ENCODE assay signal across 8 mouse cellular contexts in genomic region chr7:19697949-19698906, GRCm38 (mm10). TPM values are rescaled to one million over a fixed set of nuclear protein-coding genes. Genes with fewer than 3 reads are reported as not detected.
DNase-seq lines count a peak whose midpoint lies in the region; ATAC-seq and TF ChIP-seq lines count a peak whose summit lies in the region.

No protein-coding gene starts in this region.

- peak; percentile 20 to 24 for DNase-seq in B cell, adult 2 months
- DNase-seq in ZHBTc4 (ENCODE audit: low read depth, low spot score) (peak; percentile 83), adipocyte (ENCODE audit: low spot score) (no peak)
- DNase-seq in frontal cortex, postnatal 10 days (ENCODE audit: low spot score in 2 of 2), result no peak

- H3K9me3 ChIP-seq in heart, embryonic 15.5 days (replicated peaks), result no peaks in the 10 kb centered on the region
- no peaks in the 10 kb centered on the region for H3K9me3 ChIP-seq in limb, embryonic 13.5 days

- H3K4me3 ChIP-seq in heart, embryonic 15.5 days, result peak overlapping the region; percentile 52
- peak overlapping the region; percentile 40 for H3K4me3 ChIP-seq in limb, embryonic 13.5 days
- H3K4me3 ChIP-seq in myocyte, result no peak overlapping the region

- H3K4me1 ChIP-seq in heart, embryonic 15.5 days (replicated peaks), result peaks cover 66% of the 10 kb centered on the region
- peaks cover 21% of the 10 kb centered on the region for H3K4me1 ChIP-seq in limb, embryonic 13.5 days

- WGBS in heart, embryonic 15.5 days, result 3% methylated on average over 28 of the region's 28 CpGs
- 3% methylated on average over 28 of the region's 28 CpGs for WGBS in limb, embryonic 13.5 days

- no peaks in the 10 kb centered on the region for H3K79me2 ChIP-seq in myocyte (ENCODE audit: control insufficient read depth, insufficient read depth)

- no peaks in the 10 kb centered on the region for H3K27me3 ChIP-seq in heart, embryonic 15.5 days
- peaks cover 6% of the 10 kb centered on the region; the same call in 1 of the 2 replicates for H3K27me3 ChIP-seq in limb, embryonic 13.5 days
- H3K27me3 ChIP-seq in myocyte (ENCODE audit: control insufficient read depth, insufficient read depth, insufficient read length), result no peaks in the 10 kb centered on the region

- no peak for TF ChIP-seq POLR2A in myocyte (IDR thresholded peaks at IDR 0.05; ENCODE audit: insufficient read length, low read depth)

- peak overlapping the region; percentile 62 for H3K27ac ChIP-seq in heart, embryonic 15.5 days
- H3K27ac ChIP-seq in limb, embryonic 13.5 days, result no peak overlapping the region

- H3K36me3 ChIP-seq in heart, embryonic 15.5 days, result peaks cover 19% of the 10 kb centered on the region; the same call in 1 of the 2 replicates
- H3K36me3 ChIP-seq in limb, embryonic 13.5 days, result peaks cover 28% of the 10 kb centered on the region
- no peaks in the 10 kb centered on the region for H3K36me3 ChIP-seq in myocyte (ENCODE audit: control insufficient read depth, insufficient read depth)

- no peak overlapping the region for H3ac ChIP-seq in myocyte (ENCODE audit: control insufficient read depth, insufficient read length)

- peak overlapping the region; percentile 76 for H3K4me2 ChIP-seq in heart, embryonic 15.5 days
- peak overlapping the region; percentile 78 for H3K4me2 ChIP-seq in limb, embryonic 13.5 days (replicated peaks)
- H3K4me2 ChIP-seq in myocyte (ENCODE audit: low read depth), result peak overlapping the region; percentile 12

- ATAC-seq in heart, embryonic 15.5 days (replicated peaks; ENCODE audit: insufficient number of reproducible peaks, insufficient read depth, low FRiP score, low read depth), result no peak
- no peak for ATAC-seq in limb, embryonic 13.5 days (ENCODE audit: low FRiP score, low read depth)
- no peak for ATAC-seq in CD4-positive, CD25-positive, alpha-beta regulatory T cell, adult 4 months

- H3K9ac ChIP-seq in heart, embryonic 15.5 days, result peak overlapping the region; percentile 58
- peak overlapping the region; percentile 68 for H3K9ac ChIP-seq in limb, embryonic 13.5 days

TF ChIP-seq in myocyte, 11 proteins besides CTCF, POLR2A, EP300 and RAD21:
- peak; percentile 17 for TF ChIP-seq POLR2AphosphoS2 (IDR thresholded peaks at IDR 0.05; ENCODE audit: insufficient read length, low read depth)
- no peak for TF ChIP-seq SRF (IDR thresholded peaks at IDR 0.05; ENCODE audit: control insufficient read depth, insufficient read length, low read depth)

RNA-seq across cellular contexts. Expression of gene Apoe, which starts 0.8 kb away (rescaled TPM):
- polyA plus RNA-seq in heart, embryonic 15.5 days (2015; fragmentation: Nextera tagmentation; extraction: Ambion mirVana), result 596 and 739 TPM in 2 replicates
- 236 and 241 TPM in 2 replicates for polyA plus RNA-seq in limb, embryonic 13.5 days (2015; fragmentation: Nextera tagmentation; extraction: Ambion mirVana)
- 2.3 TPM for polyA plus RNA-seq in myocyte (2012; fragmentation: generic; extraction: Trizol)
- 1 to 10 TPM; 6.6 to 7.6 TPM for polyA plus RNA-seq in CD4-positive, CD25-positive, alpha-beta regulatory T cell, adult 4 months (2017; shearing (Covaris generic))

RNA-seq across cellular contexts. Expression of gene Apoc1, which starts 5.8 kb away (rescaled TPM):
- 12.3 and 17.0 TPM in 2 replicates for polyA plus RNA-seq in heart, embryonic 15.5 days (2015; fragmentation: Nextera tagmentation; extraction: Ambion mirVana)
- polyA plus RNA-seq in limb, embryonic 13.5 days (2015; fragmentation: Nextera tagmentation; extraction: Ambion mirVana), result 8.9 and 10.3 TPM in 2 replicates
- not detected for polyA plus RNA-seq in myocyte (2012; fragmentation: generic; extraction: Trizol)
- polyA plus RNA-seq in CD4-positive, CD25-positive, alpha-beta regulatory T cell, adult 4 months (2017; shearing (Covaris generic)), result not detected

RNA-seq across cellular contexts. Expression of gene Apoc4, which starts 16.9 kb away (rescaled TPM):
- 0.34 and 2.5 TPM in 2 replicates for polyA plus RNA-seq in heart, embryonic 15.5 days (2015; fragmentation: Nextera tagmentation; extraction: Ambion mirVana)
- not detected in 2 replicates for polyA plus RNA-seq in limb, embryonic 13.5 days (2015; fragmentation: Nextera tagmentation; extraction: Ambion mirVana)
- not detected for polyA plus RNA-seq in myocyte (2012; fragmentation: generic; extraction: Trizol)
- under 1 TPM in 1 of 2 experiments, not detected in 1; 0.36 TPM for polyA plus RNA-seq in CD4-positive, CD25-positive, alpha-beta regulatory T cell, adult 4 months (2017; shearing (Covaris generic))

RNA-seq across cellular contexts. Expression of gene Gm44805, which starts 17.0 kb away (rescaled TPM):
- polyA plus RNA-seq in heart, embryonic 15.5 days (2015; fragmentation: Nextera tagmentation; extraction: Ambion mirVana), result 0.25 TPM in 1 of 2 replicates, not detected in the other
- polyA plus RNA-seq in limb, embryonic 13.5 days (2015; fragmentation: Nextera tagmentation; extraction: Ambion mirVana), result 0.64 TPM in 1 of 2 replicates, not detected in the other
- not detected for polyA plus RNA-seq in myocyte (2012; fragmentation: generic; extraction: Trizol)
- polyA plus RNA-seq in CD4-positive, CD25-positive, alpha-beta regulatory T cell, adult 4 months (2017; shearing (Covaris generic)), result not detected

RNA-seq across cellular contexts. Expression of gene Tomm40, which starts 17.0 kb away (rescaled TPM):
- polyA plus RNA-seq in heart, embryonic 15.5 days (2015; fragmentation: Nextera tagmentation; extraction: Ambion mirVana), result 142 and 164 TPM in 2 replicates
- 126 and 133 TPM in 2 replicates for polyA plus RNA-seq in limb, embryonic 13.5 days (2015; fragmentation: Nextera tagmentation; extraction: Ambion mirVana)
- polyA plus RNA-seq in myocyte (2012; fragmentation: generic; extraction: Trizol), result 112 TPM
- polyA plus RNA-seq in CD4-positive, CD25-positive, alpha-beta regulatory T cell, adult 4 months (2017; shearing (Covaris generic)), result 1 to 10 TPM; 3.7 to 6.9 TPM

Comparison
In these comparisons a context has a peak if more than half of its experiments do, and no peak if none do; other contexts are left out.
1. DNase-seq: peak in B cell, adult 2 months (2 of 2) and ZHBTc4 (single experiment); none in frontal cortex, postnatal 10 days (0 of 2) and adipocyte (single experiment).
2. H3K4me2 ChIP-seq: peak in every context shown above with its lines; median percentile 78 in limb, embryonic 13.5 days; 76 in heart, embryonic 15.5 days; 12 in myocyte.
3. RNA of gene Apoe, which starts 0.8 kb away (polyA plus RNA-seq): 596 to 739 TPM in heart, embryonic 15.5 days and 236 to 241 TPM in limb, embryonic 13.5 days; 6.6 to 7.6 TPM in CD4-positive, CD25-positive, alpha-beta regulatory T cell, adult 4 months and 2.3 TPM in myocyte (single experiment); every median in the first group is over 10 times any median in the second.